Mouse (Mus musculus): Measurements from ENCODE around the gene Ahdc1.

Gene Ahdc1

DNA sequence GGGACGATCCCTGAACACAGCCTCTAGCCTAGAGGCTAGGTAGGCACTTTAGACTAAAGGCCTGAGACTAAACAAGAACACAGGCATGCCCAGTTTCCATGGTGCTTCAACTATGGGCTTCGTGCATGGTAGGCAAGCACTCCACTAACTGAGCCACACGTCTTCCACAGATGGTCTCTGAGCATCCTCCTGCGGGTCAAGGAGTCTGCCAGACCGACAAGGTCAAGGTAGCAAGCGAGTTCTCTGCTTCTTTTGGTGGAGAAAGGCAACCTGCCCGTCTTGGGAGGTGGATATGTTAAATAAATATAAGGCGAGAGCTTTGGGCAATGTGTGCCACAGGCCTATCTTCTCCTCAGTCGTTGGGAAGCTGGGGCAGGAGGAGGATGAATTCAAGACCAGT lies 90.7 kb downstream of the Ahdc1 start:
- no peak for DNase-seq (ENCODE audit: low spot score in 2 of 2)

DNA sequence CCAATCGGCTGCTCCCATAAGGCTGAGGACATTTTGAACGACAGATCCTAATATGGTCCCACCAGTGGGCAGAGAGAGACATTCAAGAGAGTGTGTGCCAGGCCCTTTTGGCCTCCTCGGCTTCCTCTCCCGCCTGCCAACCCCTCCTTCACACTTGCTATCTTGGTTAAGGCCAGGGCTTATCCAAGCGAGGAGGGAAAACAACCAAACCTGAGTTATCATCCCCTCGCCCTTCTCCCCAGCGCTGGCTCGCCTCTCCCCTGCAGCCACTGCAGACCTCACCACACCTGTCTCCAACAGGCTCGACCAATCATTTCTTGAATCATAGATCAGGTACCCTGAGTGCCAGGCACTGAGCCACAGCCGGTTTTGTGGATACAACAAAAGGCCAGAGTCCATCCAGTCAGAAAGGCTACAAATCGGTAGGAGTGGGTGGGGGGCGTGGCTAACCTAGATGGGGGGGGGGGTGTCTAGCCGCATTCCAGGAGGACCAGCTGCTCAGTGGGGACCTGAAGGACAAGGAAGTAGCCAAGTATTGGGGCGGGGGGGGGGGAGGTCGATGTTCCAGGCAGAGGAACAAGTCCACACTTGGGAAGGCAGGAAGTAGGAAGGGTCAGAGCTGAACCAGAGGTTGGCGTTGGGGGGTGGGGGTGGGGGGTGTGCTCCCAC lies 92.6 kb downstream of the Ahdc1 start:
- DNase-seq (ENCODE audit: low spot score in 2 of 2): no peak

DNA sequence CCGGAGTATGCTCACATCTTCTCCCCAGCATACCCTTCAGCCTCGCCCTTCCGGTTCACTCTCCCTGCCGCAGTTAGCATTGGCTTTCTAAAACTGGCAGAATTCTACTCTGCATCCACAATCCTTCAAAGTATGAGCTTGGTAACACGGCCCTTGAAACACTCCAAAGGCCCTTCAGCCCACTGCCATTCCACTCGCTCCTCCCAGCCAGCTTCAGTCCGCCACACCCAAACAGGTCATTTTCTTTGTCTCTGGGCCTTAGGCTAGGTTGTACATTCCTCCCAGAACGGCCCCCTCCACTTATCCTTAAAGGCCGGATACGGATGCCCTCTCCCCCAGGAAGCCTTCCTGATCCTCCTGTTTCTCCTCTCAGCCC lies 93.1 kb downstream of the Ahdc1 start:
- DNase-seq (ENCODE audit: low spot score in 2 of 2): no peak

DNA sequence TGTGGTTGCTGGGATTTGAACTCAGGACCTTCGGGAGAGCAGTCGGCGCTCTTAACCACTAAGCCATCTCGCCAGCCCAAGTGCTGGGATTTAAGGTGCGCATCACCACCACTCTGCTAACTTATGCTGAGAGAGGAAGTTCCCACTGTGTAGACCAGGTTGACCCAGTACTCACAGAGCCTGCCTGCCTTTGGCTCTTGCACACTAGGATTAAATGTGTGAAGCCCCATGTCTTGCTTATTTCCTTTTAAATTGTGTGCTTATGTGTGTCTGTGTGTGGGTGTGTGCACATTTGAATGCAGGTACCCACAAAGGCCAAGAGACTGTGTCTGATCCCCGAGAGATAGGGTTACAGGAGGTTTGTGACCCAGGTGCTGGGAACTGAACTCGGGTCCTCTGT lies 95.6 kb downstream of the Ahdc1 start:
- no peak for DNase-seq (ENCODE audit: low spot score in 2 of 2)

DNA sequence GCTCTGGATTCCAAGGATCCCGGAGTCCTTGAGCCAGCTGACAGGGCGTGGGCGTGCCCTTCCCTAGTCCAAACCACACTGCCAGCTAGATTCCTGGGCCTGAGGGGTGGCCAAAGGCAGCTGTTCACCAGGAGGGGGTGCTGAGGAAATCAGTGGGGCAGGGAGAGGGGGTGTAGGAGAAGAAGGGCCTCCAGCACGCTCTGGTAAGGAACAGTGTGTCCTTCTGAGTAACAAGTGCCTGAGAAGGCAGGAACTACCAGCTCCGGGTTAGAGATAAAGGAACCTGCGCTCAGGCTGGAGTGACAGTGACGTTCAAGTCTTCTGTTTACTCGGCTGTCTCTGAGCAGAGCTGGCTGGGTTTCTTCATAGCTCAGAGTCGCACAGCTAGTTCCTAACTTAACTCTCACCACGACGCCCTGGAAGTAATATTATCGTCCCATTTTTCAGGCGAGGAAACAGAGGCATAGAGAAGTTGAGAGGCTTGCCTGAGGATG lies 96.8 kb downstream of the Ahdc1 start:
- DNase-seq (ENCODE audit: low spot score in 2 of 2): no peak

DNA sequence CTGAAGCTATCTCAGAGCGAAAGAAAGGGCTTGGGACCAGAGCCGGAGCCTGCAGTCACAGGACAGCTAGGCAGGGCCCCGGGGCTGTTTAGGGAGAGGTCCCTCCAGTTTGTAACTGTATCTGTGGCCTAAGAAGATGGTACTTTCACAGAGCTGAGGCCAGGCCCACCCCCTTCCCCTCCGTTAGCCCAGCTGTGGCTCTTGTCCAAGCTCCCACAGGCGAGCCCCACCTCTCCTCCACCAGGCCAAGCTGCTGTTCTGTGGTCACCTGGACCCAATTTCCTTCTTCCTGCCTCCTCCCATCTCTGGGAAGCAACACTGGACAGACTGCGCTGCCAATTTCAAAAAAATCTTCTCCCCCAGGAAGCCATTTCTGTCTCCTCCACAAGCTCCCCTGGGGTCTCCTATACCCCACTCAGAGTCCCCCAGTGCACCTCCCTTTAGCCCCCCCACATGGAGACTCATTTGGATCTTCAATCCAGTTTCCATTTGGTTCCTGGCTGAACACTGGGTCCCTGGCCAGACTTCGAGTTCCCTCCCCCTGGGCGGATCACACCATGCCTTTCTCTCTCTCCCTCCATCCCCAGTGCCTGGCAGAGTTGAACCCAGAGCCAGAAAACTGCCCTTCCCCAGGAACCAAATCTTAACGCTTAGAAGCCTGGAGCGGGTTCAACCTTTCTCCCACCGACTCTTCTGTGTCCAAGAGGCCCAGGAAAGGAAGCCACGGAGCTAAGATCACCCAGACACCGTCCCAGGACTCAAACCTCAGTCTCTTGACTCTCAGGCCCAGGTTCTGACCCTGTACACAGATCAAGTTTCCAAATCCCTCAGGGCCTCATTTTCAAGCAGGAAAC lies 97.6 kb downstream of the Ahdc1 start:
- no peak for DNase-seq (ENCODE audit: low spot score in 2 of 2)

DNA sequence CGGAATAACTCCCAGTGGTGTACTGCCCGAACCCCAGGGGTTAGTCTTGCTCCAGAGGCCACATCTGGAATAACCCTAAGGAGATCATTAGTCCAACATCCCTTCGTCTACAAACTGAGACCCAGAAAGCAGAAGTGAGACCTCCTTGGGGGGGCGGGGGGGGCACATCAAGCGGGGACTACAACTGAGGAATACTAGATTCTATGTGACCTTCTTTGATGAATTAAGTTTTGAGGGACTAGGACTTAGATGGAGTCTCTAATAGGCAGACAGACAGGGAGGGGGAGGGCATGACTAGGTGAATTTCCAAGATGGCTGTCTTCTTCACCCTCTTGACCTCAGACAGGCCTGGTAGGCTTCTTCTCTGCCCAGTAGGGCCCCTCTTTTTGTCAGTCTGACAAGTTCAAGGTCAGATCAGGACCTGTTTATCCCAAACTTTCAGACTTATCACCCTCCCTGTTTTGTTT lies 98.3 kb downstream of the Ahdc1 start:
- no peak for DNase-seq (ENCODE audit: low spot score in 2 of 2)

DNA sequence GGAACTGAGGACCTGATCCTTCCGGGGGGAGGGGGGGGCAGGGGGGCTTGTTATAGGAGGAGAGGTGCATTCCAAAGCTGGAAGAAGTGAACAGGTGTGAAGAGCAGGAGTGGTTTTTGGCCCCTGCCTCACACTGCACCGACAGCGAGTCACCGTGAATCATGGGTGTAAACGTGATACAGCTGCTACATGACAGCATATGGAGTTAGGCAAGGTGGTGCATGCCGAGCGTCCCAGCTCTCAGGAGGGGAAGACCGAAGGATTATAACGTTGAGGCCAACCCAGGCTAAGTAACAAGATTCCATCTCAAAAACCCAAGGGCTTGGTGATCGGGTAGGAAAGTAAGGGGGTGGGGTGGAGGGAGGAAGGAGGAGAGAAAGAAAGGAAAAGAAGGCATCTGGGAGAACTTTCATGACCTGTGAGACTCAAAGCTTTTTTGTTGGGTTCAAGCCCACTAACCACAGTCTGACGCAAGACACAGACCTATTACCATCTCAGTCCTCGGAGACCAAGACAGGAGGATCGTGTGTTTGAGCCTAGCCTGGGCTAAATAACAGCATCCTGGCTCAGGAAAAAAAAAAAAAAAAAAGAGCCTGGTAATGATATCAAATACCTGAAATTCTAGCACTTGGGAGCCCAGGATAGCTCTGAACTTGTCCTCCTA lies 101.2 kb downstream of the Ahdc1 start:
- DNase-seq (ENCODE audit: low spot score in 2 of 2): no peak

DNA sequence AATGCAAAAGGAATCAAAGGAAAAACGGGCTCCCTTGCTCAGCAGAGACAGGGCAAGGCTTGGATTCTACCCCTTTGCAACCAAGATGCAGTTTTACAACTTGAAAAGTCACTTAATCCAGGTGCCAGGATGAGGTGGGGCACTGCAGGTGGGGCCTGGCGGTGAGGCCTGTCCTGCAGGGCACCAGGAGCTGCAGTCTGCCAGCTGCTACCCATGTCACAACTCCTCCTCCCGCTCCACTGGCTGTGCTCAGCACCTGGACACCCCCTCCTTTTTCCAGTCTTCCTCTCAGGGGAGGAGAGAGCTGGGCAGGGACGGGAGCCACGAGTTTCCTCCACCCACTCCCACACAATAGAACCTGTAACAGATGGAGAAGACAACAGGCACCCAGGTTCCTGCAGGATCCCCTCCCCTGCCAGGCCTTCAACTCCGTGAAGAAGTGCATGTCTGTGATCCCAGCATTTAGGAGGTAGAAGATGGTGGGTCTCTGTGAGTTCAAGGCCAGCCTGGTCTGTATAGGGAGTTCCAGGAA lies 102.4 kb downstream of the Ahdc1 start:
- no peak for DNase-seq (ENCODE audit: low spot score in 2 of 2)

DNA sequence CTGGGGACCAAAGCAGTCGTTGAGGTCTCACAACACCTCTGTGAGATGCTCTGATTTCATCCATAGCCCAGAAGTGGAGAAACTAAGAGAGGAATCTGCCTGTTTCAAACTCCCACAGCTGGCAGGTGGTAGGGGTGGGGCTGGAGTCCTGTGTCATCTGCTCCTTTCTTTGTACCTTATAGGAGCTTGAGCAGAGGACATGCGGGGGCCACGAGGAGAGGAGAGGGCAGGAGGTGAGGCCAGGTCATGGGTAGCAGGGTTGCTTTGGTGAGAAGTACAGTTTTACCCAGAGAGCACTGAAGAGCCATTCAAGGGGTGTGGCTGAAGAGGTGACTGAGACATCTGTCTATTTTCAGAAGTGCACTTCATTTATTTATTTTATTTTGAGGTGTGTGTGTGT lies 103.7 kb downstream of the Ahdc1 start:
- DNase-seq (ENCODE audit: low spot score in 2 of 2): no peak

DNA sequence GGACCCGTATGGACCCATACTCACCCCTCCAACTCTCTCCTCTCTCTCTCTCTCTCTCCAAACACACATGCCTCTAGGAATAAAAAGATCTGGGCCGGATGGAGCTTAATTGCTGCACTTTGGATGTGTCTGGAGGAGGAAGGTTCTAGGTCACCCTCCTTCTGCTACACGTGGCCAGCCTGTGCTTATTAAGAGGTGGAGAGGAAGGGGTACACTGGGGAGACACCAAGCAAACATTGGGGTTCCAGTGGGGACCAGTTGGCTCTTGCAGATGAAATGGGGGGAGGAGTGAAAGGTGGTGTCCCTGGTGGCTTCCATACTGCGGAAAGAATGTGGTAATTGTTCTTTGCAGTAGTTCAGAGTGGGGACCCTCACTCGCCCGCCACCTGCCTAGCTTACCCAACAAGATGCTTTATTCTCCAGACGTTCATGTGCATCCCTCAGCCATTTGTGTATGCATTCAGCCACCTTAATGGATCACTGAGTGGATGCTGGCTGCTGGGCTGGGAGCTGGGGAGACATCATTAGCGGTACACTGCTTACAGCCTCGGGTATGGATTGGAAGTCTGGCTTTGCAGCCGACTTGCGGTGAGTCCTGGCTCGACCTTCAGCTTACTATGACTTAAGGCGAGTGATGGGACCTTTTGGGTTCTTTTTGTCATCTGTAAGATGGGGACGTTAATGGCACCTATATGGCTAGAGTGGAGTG lies 104.8 kb downstream of the Ahdc1 start:
- no peak for DNase-seq (ENCODE audit: low spot score in 2 of 2)

DNA sequence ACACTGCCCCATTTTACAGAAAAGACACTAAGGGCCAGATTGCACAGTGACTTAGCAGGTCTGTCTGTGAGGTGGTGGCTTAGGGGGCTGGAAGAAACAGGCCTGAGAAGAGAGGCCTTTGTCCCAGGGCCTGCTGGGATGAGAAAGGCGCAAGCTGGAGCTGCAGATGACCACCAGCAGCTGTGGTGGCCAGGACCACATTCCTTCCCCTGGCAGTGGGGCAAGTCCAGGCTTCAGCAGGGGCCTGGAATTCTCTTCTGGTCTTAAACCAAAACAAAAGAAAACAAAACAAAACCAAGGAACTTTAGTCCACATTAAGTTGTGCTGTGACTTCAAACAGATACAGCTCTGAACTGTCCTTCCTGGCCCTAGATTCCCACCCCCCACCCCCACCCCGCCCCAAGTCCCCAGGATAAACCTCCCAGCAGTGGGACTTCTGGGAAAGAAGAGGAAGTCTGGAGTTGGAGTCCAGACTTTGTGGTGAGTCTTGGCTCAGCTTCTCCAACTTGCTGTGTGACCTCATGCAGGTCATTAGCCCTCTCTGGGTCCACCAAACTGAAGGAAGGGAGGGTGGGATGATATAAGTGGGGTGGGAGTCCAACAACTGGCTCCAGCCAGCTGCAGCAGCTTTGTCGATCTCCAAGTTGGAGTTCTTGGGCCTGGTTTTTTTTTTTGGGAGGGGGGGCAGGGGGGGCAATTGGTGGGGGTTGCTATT lies 105.9 kb downstream of the Ahdc1 start:
- DNase-seq (ENCODE audit: low spot score in 2 of 2): no peak

DNA sequence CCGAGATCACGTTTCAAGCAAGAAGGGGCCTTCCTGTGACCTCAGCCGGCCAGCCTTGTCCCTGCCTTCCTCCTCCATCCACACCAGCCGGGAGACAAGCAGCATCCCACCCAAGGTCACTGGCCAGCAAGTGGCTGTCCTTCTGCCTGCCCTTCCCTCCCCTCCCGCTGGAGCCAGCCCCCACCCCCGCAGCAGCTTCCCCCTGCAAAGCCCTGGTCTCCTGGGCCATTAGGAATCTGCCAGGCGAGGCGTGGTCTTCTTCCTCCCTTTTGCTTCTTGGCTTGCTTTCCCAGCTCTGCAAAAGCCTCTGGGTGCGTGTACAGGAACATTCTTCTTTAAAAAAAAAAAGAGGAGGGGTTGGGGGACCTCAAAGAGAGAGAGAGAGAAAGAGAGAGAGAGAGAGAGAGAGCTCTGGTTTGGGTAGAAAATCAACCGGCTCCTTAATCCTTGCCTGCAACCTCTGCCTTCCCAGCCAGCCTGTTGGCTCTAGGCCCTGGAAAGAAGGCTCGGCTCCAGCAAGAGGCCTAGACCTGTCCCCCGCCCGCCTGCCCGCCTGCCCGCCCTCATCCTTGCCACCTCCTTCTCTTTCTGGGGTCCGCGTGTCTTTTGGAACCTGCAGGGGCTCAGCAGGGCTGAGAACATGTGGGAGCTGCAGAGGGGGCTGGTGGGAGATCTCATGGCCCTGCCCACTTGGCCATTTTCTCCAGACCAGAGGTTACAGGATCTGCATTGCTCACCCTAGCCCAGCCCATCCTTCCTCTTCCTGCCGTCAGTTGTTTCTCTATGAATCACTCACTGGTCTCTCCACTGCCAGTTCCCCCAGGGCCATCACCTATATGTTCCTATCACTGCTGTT lies 106.7 kb downstream of the Ahdc1 start:
- no peak for DNase-seq (ENCODE audit: low spot score in 2 of 2)

DNA sequence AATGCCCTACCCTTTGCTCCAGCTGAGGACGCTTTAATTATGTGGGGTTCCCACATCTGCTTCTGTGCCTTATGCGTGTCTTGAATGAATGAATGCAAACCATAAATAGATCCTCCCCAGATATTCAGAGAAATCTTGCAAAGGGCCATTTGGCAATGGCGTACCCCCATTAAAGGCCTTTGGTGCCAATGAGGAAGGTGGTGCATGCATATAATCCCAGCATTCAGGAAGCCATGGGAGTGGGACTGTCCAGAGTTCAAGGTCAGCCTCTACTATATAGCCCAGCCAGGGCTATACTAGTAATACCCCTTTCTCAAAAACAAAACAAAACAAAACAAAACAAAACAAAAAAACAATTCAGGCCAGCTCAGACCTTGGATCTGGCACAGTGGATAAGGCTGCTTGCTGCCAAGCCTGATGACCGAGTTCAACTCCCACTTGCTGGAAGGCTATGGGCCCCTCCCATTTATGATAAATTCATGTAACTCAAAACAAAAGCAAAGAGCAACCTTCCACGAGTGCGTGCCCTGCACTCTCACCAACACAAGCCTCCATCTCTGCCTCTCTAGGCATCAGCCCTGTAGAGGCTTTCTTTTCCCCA lies 107.8 kb downstream of the Ahdc1 start:
- DNase-seq (ENCODE audit: low spot score in 2 of 2): no peak

DNA sequence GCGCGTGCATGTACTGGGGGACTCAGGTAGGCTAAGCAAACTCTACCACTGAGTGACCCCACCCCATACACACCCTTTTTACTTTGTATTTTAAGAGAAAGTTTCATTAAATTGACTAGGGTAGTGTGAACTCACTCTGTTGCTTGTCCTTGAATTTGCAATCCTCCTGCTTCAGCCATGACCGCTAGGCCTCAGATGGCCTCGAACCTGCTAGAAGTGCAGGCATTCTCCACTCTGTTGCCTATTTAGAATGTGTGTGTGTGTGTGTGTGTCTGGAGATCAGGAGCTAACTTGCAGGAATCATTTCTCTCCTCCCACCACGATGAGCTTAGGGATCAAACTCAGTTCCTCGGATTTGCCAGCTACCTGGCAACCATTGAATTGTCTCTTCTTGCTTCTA lies 108.5 kb downstream of the Ahdc1 start:
- no peak for DNase-seq (ENCODE audit: low spot score in 2 of 2)

DNA sequence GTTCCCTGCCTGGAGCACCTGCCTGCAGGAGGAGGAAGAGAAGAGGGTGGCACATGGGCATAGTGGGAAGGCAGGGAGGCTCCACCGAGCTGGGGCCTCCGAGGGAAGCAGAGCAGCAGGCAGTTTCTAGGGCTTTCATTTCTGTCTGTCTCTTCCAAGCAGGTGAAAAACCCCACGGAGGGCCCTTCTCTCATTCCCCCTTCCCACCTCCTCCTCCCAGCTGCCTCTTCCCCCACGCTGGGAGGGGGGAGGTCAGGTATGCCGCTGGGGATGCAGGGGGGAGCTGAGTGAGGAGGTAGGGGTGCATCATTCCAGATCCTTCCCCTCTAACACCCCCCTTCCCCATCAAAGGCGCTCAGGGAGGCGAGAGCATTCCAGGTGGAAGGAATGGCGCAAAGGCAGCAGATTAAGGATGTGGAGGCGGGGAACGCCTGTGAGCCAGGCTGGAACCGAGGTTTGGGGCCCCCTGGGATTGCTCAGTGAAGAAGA lies 109.8 kb downstream of the Ahdc1 start:
- DNase-seq (ENCODE audit: low spot score in 2 of 2): no peak

DNA sequence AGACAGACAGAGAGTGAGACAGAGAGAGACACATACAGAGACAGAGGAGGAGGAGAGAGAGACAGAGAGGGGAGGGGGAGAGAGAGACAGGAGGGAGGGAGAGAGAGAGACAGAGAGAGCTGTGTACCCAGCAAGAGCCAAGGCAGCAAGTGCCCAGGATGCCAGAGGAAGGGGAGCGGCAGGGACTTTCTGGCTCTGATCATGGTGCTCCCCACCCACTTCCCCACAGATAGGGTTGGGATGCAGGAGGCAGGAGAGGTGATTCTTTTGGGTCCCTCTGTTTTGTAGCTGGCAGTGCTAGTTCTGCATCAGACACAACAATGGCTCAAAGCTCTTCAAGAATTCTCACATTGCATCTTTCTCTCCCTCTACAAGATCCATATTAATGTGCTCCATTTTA lies 110.4 kb downstream of the Ahdc1 start:
- DNase-seq (ENCODE audit: low spot score in 2 of 2): no peak

DNA sequence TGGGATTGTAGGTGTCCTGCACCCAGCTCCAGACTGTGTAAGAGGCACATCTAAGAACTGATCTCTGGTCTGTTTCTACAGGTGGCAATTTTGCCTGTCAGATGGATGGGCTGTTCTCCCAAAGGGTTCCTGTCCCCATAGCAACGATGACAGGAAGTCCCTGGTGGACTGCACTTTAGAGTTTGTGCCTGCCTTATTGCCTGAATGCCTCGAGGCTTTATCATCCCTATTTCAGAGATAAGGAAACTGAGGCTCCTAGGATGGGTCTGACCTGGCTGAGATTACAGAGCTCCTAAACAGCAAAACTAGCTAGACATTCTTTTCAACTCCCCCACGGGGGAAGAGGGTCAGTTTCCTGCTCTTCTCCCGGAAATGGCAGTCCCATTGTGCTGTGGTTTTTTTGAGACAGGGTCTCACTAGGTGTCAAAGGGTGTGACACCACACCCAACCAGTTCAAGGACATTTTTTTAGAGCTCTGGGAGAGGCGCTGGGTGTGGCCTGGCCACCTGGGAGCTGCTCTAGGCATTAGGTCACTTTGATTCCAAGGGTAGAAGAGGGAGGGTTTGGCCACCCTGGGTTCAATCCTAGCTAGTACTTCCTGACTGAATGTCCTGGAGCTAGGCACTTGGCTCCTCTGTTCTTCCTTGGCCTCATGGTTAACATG lies 111.0 kb downstream of the Ahdc1 start:
- DNase-seq (ENCODE audit: low spot score in 2 of 2): no peak

DNA sequence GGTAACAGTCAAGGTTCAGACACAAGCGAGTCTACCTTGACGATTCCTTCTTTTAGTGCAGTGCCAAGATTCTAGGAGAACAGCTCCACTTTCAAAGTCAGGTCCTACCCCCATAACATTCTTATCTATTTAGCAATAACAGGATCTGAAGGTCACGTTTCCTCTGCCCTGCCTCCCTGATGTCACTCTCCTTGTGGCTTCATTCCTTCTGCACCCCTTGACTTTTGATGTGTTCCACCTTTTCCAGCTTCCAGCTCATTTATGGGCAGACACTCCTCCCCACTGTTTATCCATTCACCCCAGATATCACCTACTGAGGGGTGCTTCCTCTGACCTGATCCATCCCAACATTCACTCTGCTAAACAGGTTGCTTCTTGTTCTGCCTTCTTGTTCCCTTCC lies 116.0 kb downstream of the Ahdc1 start:
- no peak for DNase-seq (ENCODE audit: low spot score in 2 of 2)

Data from spleen, postnatal 36 days (tissue).